Mouse (Mus musculus) neural tube, embryonic 12.5 days (tissue): Measurements from ENCODE around the gene Hyal1. TPM values are rescaled to one million over a fixed set of nuclear protein-coding genes. Genes with fewer than 3 reads are reported as not detected.

Source experiments
- ATAC-seq: fragments of 200-750 bp; cut with Nextera tagmentation; 2 replicates; pipeline ENCODE4 v1.8.0; 2017; ENCODE audit warnings: low read depth, mild to moderate bottlenecking, moderate TSS enrichment, moderate library complexity; ENCODE audit not compliant: low FRiP score
- H3K27ac ChIP-seq: fragments of 300-500 bp; sonication (generic); 2 replicates; pipeline ENCODE4 v1.5.1; 2016
- H3K27me3 ChIP-seq: fragments of 300-500 bp; sonication (generic); replicated peaks from 2 replicates; pipeline ENCODE4 v1.6.1; 2016; ENCODE audit warnings: mild to moderate bottlenecking
- H3K36me3 ChIP-seq: fragments of 300-500 bp; sonication (generic); 2 replicates; pipeline ENCODE4 v1.6.1; 2016; ENCODE audit warnings: mild to moderate bottlenecking
- H3K4me1 ChIP-seq: fragments of 300-500 bp; sonication (generic); 2 replicates; pipeline ENCODE4 v1.6.1; 2016
- H3K4me2 ChIP-seq: fragments of 300-500 bp; sonication (generic); replicated peaks from 2 replicates; pipeline ENCODE4 v1.6.1; 2016; ENCODE audit warnings: mild to moderate bottlenecking
- H3K4me3 ChIP-seq: fragments of 300-500 bp; sonication (generic); 2 replicates; pipeline ENCODE4 v1.5.1; 2016
- H3K9ac ChIP-seq: fragments of 300-500 bp; sonication (generic); 2 replicates; pipeline ENCODE4 v1.6.1; 2016; ENCODE audit warnings: mild to moderate bottlenecking
- H3K9me3 ChIP-seq: fragments of 300-500 bp; sonication (generic); 2 replicates; pipeline ENCODE4 v1.6.1; 2016; ENCODE audit warnings: mild to moderate bottlenecking
- WGBS: fragments of 180-500 bp; shearing (Covaris S2); methylation state at CpG from one replicate; pipeline ENCODE4 v1.1.7; 2016; 5-methylcytosine and 5-hydroxymethylcytosine counted together
- polyA plus RNA-seq: library from polyadenylated mRNA; unstranded; fragments of >200 nt; fragmentation: Nextera tagmentation; extraction: Ambion mirVana; gene quantifications from 2 replicates; pipeline ENCODE4 v1.2.1, GENCODE M21; 2016

Gene Hyal1
- polyA plus RNA-seq, 1 experiment from 2014 or later: 7.5 TPM

GRCm38 (mm10) chr9:107606591-107606990 is 29.9 kb downstream of the Hyal1 start:
- H3K36me3 ChIP-seq: no peaks in the 10 kb centered on the region
- H3K4me1 ChIP-seq: peaks cover 57% of the 10 kb centered on the region
- no peak overlapping the region for H3K9ac ChIP-seq
- ATAC-seq: no peak
- H3K9me3 ChIP-seq: no peaks in the 10 kb centered on the region
- H3K27ac ChIP-seq: no peak overlapping the region
- H3K27me3 ChIP-seq: no peaks in the 10 kb centered on the region
- WGBS: 9% methylated on average over 9 of the region's 9 CpGs
- no peak overlapping the region for H3K4me3 ChIP-seq
- H3K4me2 ChIP-seq: peak overlapping the region; percentile 25; the same call in 1 of the 2 replicates

GRCm38 (mm10) chr9:107607036-107607435 is 30.3 kb downstream of the Hyal1 start:
- Histone ChIP-seq H3K9ac (no peak overlapping the region), H3K4me3 (no peak overlapping the region), H3K36me3 (no peaks in the 10 kb centered on the region), H3K4me1 (peaks cover 62% of the 10 kb centered on the region), H3K27me3 (no peaks in the 10 kb centered on the region), H3K4me2 (peak overlapping the region; percentile 25; the same call in 1 of the 2 replicates), H3K9me3 (no peaks in the 10 kb centered on the region), H3K27ac (no peak overlapping the region)
- WGBS: 59% methylated on average over 2 of the region's 2 CpGs
- no peak for ATAC-seq

GRCm38 (mm10) chr9:107607653-107608245 is 31.0 kb downstream of the Hyal1 start:
- Histone ChIP-seq H3K27ac (no peak overlapping the region), H3K4me3 (no peak overlapping the region), H3K4me2 (0 out of 2 replicates have a peak overlapping the region, but pooled peaks have one; percentile 3), H3K9ac (no peak overlapping the region), H3K27me3 (no peaks in the 10 kb centered on the region), H3K4me1 (peaks cover 66% of the 10 kb centered on the region), H3K9me3 (no peaks in the 10 kb centered on the region), H3K36me3 (no peaks in the 10 kb centered on the region)
- 60% methylated on average over 9 of the region's 9 CpGs for WGBS
- ATAC-seq: no peak

- H3K27me3 ChIP-seq: no peaks in the 10 kb centered on the region
- WGBS: 36% methylated on average over 12 of the region's 12 CpGs
- H3K27ac ChIP-seq: no peak within 1 kb of the TSS
- H3K4me3 ChIP-seq: no peak within 1 kb of the TSS
- peaks cover 65% of the 10 kb centered on the region for H3K4me1 ChIP-seq
- no peak for ATAC-seq
- peaks cover 3% of the 10 kb centered on the region; the same call in 1 of the 2 replicates for H3K36me3 ChIP-seq
- H3K4me2 ChIP-seq: 0 out of 2 replicates have a peak within 1 kb of the TSS, but pooled peaks have one; percentile 3
- no peak within 1 kb of the TSS for H3K9ac ChIP-seq
- no peaks in the 10 kb centered on the region for H3K9me3 ChIP-seq
These were observed 32.2 kb downstream of the Hyal1 start, which contains the start of gene Sema3b for GRCm38 (mm10) chr9:107608741-107609432. TSS of gene Sema3b (minus strand) at chr9:107609229.

- H3K4me2 ChIP-seq: no peak overlapping the region
- WGBS: 67% methylated on average over 4 of the region's 4 CpGs
- peaks cover 60% of the 10 kb centered on the region for H3K4me1 ChIP-seq
- H3K4me3 ChIP-seq: no peak overlapping the region
- H3K27ac ChIP-seq: no peak overlapping the region
- H3K27me3 ChIP-seq: no peaks in the 10 kb centered on the region
- no peak overlapping the region for H3K9ac ChIP-seq
- H3K36me3 ChIP-seq: peaks cover 7% of the 10 kb centered on the region
- no peaks in the 10 kb centered on the region for H3K9me3 ChIP-seq
- ATAC-seq: no peak
These were observed 32.7 kb downstream of the Hyal1 start for GRCm38 (mm10) chr9:107609433-107609830.

- 79% methylated on average over 6 of the region's 6 CpGs for WGBS
These were observed 34.9 kb downstream of the Hyal1 start for GRCm38 (mm10) chr9:107611456-107612190.

GRCm38 (mm10) chr9:107612191-107612944 is 35.6 kb downstream of the Hyal1 start:
- H3K4me2 ChIP-seq: peak overlapping the region; percentile 61
- 4% methylated on average over 34 of the region's 48 CpGs for WGBS
- no peaks in the 10 kb centered on the region for H3K27me3 ChIP-seq
- peak overlapping the region; percentile 25; the same call in 1 of the 2 replicates for H3K4me3 ChIP-seq
- peak overlapping the region; percentile 84 for H3K9ac ChIP-seq
- ATAC-seq: peak; percentile 92
- H3K27ac ChIP-seq: peak overlapping the region; percentile 95
- H3K36me3 ChIP-seq: peaks cover 34% of the 10 kb centered on the region
- H3K4me1 ChIP-seq: peaks cover 53% of the 10 kb centered on the region
- H3K9me3 ChIP-seq: no peaks in the 10 kb centered on the region

More at GRCm38 (mm10) chr9:107611456-107612190, 34.9 kb downstream of the Hyal1 start:
- ATAC-seq: no peak
- Histone ChIP-seq H3K4me1 (peaks cover 60% of the 10 kb centered on the region), H3K4me3 (0 out of 2 replicates have a peak overlapping the region, but pooled peaks have one; percentile 25), H3K36me3 (peaks cover 29% of the 10 kb centered on the region), H3K27me3 (no peaks in the 10 kb centered on the region), H3K27ac (peak overlapping the region; percentile 95), H3K9me3 (no peaks in the 10 kb centered on the region), H3K9ac (peak overlapping the region; percentile 84), H3K4me2 (peak overlapping the region; percentile 61)

- H3K9ac ChIP-seq: no peak overlapping the region
- peaks cover 39% of the 10 kb centered on the region for H3K36me3 ChIP-seq
- peaks cover 46% of the 10 kb centered on the region for H3K4me1 ChIP-seq
- 10% methylated on average over 12 of the region's 12 CpGs for WGBS
- ATAC-seq: 0 out of 2 replicates have a peak, but pooled peaks have one; percentile 15
- no peaks in the 10 kb centered on the region for H3K27me3 ChIP-seq
- no peaks in the 10 kb centered on the region for H3K9me3 ChIP-seq
- H3K27ac ChIP-seq: peak overlapping the region; percentile 95
- no peak overlapping the region for H3K4me3 ChIP-seq
- peak overlapping the region; percentile 61 for H3K4me2 ChIP-seq
These were observed 36.3 kb downstream of the Hyal1 start for GRCm38 (mm10) chr9:107612945-107613569.

- Histone ChIP-seq H3K9me3 (no peaks in the 10 kb centered on the region), H3K4me1 (peaks cover 39% of the 10 kb centered on the region), H3K9ac (no peak overlapping the region), H3K27me3 (no peaks in the 10 kb centered on the region), H3K27ac (peak overlapping the region; percentile 27; the same call in 1 of the 2 replicates), H3K4me2 (no peak overlapping the region), H3K4me3 (no peak overlapping the region), H3K36me3 (peaks cover 59% of the 10 kb centered on the region)
- WGBS: 54% methylated on average over 4 of the region's 4 CpGs
- no peak for ATAC-seq
These were observed 38.3 kb downstream of the Hyal1 start for GRCm38 (mm10) chr9:107615035-107615434.

- H3K27me3 ChIP-seq: no peaks in the 10 kb centered on the region
- no peak overlapping the region for H3K27ac ChIP-seq
- H3K4me3 ChIP-seq: no peak overlapping the region
- ATAC-seq: no peak
- peaks cover 26% of the 10 kb centered on the region for H3K4me1 ChIP-seq
- H3K4me2 ChIP-seq: no peak overlapping the region
- H3K9ac ChIP-seq: no peak overlapping the region
- H3K36me3 ChIP-seq: peaks cover 69% of the 10 kb centered on the region
- H3K9me3 ChIP-seq: no peaks in the 10 kb centered on the region
- WGBS: 81% methylated on average over 2 of the region's 2 CpGs
These were observed 40.7 kb downstream of the Hyal1 start for GRCm38 (mm10) chr9:107617461-107617860.

- Histone ChIP-seq H3K4me1 (peaks cover 26% of the 10 kb centered on the region), H3K4me3 (no peak overlapping the region), H3K27me3 (no peaks in the 10 kb centered on the region), H3K36me3 (peaks cover 75% of the 10 kb centered on the region), H3K9ac (no peak overlapping the region), H3K4me2 (no peak overlapping the region), H3K9me3 (no peaks in the 10 kb centered on the region), H3K27ac (no peak overlapping the region)
- no peak for ATAC-seq
- 91% methylated on average over 6 of the region's 6 CpGs for WGBS
These were observed 41.4 kb downstream of the Hyal1 start for GRCm38 (mm10) chr9:107618098-107618497.
